Mouse (Mus musculus): ENCODE measurements around the gene D630003M21Rik. TPM values are rescaled to one million over a fixed set of nuclear protein-coding genes. Genes with fewer than 3 reads are reported as not detected.

D630003M21Rik gene
- polyA plus RNA-seq, 1 experiment from 2014 or later = 2.4 TPM

GRCm38 (mm10) chr2:158174438-158174837, 54.6 kb downstream of the D630003M21Rik start:
- WGBS = 79% methylated on average over 5 of the region's 5 CpGs

GRCm38 (mm10) chr2:158170394-158170793, 58.6 kb downstream of the D630003M21Rik start:
- Histone ChIP-seq H3K4me1 (replicated peaks) (peaks cover 5% of the 10 kb centered on the region; the same call in 1 of the 2 replicates), H3K4me3 (no peak overlapping the region), H3K36me3 (no peaks in the 10 kb centered on the region), H3K27me3 (no peaks in the 10 kb centered on the region), H3K9me3 (no peaks in the 10 kb centered on the region), H3K27ac (replicated peaks) (no peak overlapping the region), H3K4me2 (no peak overlapping the region), H3K9ac (no peak overlapping the region)
- 92% methylated on average over 2 of the region's 2 CpGs for WGBS
- ATAC-seq (ENCODE audit: low FRiP score, low read depth) = no peak

More at GRCm38 (mm10) chr2:158174438-158174837, 54.6 kb downstream of the D630003M21Rik start:
- Histone ChIP-seq H3K4me1 (replicated peaks) (peaks cover 23% of the 10 kb centered on the region), H3K9ac (no peak overlapping the region), H3K4me2 (no peak overlapping the region), H3K27ac (replicated peaks) (no peak overlapping the region), H3K4me3 (no peak overlapping the region), H3K9me3 (no peaks in the 10 kb centered on the region), H3K36me3 (no peaks in the 10 kb centered on the region), H3K27me3 (no peaks in the 10 kb centered on the region)
- no peak for ATAC-seq (ENCODE audit: low FRiP score, low read depth)

GRCm38 (mm10) chr2:158169771-158170170, 59.3 kb downstream of the D630003M21Rik start:
- no peak overlapping the region for H3K27ac ChIP-seq (replicated peaks)
- WGBS = 91% methylated on average over 7 of the region's 7 CpGs

DNA sequence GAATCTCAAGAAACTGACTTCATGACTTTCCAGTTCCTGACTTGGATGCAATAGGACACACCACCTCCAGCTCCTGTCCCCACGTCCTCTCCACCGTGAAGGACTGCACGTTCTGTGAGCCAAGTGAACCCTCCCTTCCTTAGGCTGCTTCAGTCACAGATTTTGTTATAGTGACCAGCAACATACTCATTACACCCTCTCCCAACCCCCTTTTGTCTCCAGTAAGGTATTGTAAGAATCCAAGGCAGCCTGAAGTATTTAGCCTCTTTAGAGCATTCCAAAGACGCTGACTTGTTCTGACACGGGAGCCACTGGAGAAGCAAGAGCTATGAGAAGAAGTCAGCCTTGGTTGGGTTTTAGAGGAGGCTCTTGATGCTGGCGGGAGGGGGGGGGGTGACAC, 59.7 kb downstream of the D630003M21Rik start:
- H3K9me3 ChIP-seq = no peaks in the 10 kb centered on the region
- H3K36me3 ChIP-seq = no peaks in the 10 kb centered on the region
- H3K4me2 ChIP-seq = no peak overlapping the region
- ATAC-seq (ENCODE audit: low FRiP score, low read depth) = no peak
- H3K27ac ChIP-seq (replicated peaks) = no peak overlapping the region
- peaks cover 5% of the 10 kb centered on the region; the same call in 1 of the 2 replicates for H3K4me1 ChIP-seq (replicated peaks)
- 84% methylated on average over 6 of the region's 6 CpGs for WGBS
- H3K4me3 ChIP-seq = no peak overlapping the region
- H3K27me3 ChIP-seq = no peaks in the 10 kb centered on the region
- no peak overlapping the region for H3K9ac ChIP-seq

More at GRCm38 (mm10) chr2:158169771-158170170, 59.3 kb downstream of the D630003M21Rik start:
- H3K9ac ChIP-seq = no peak overlapping the region
- H3K36me3 ChIP-seq = no peaks in the 10 kb centered on the region
- H3K4me3 ChIP-seq = no peak overlapping the region
- peaks cover 5% of the 10 kb centered on the region; the same call in 1 of the 2 replicates for H3K4me1 ChIP-seq (replicated peaks)
- no peaks in the 10 kb centered on the region for H3K27me3 ChIP-seq
- H3K9me3 ChIP-seq = no peaks in the 10 kb centered on the region
- no peak overlapping the region for H3K4me2 ChIP-seq
- ATAC-seq (ENCODE audit: low FRiP score, low read depth) = no peak

DNA sequence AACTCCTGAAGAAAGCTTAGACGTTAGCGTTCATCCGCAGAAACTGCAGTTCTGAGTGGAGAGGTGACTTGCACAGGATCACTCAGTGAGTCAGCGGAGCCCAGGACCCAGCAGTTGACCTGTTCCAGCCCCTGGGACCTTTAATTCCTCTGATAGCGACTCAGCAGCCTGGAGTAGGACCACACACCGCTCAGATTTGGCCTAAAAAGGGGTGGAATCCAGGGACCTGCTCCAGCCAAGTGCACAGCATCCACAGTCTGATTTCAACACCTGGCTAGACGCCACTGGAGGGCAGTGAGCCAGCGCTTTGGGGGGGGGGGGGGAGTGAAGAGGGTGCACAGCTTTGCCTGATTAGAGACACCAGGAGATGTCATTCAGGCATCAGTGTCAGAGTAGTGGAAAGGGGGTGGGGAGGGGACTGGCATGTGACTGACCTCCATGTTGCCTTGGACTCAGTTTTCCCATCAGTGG, 60.2 kb downstream of the D630003M21Rik start:
- Histone ChIP-seq H3K4me1 (replicated peaks) (peaks cover 5% of the 10 kb centered on the region; the same call in 1 of the 2 replicates), H3K9ac (no peak overlapping the region), H3K9me3 (no peaks in the 10 kb centered on the region), H3K36me3 (no peaks in the 10 kb centered on the region), H3K27me3 (no peaks in the 10 kb centered on the region), H3K27ac (replicated peaks) (no peak overlapping the region), H3K4me3 (no peak overlapping the region), H3K4me2 (no peak overlapping the region)
- no peak for ATAC-seq (ENCODE audit: low FRiP score, low read depth)
- WGBS = 60% methylated on average over 8 of the region's 8 CpGs

- no peak for ATAC-seq (ENCODE audit: low FRiP score, low read depth)
- H3K36me3 ChIP-seq = no peaks in the 10 kb centered on the region
Observed at GRCm38 (mm10) chr2:158167496-158168205, 61.4 kb downstream of the D630003M21Rik start.

DNA sequence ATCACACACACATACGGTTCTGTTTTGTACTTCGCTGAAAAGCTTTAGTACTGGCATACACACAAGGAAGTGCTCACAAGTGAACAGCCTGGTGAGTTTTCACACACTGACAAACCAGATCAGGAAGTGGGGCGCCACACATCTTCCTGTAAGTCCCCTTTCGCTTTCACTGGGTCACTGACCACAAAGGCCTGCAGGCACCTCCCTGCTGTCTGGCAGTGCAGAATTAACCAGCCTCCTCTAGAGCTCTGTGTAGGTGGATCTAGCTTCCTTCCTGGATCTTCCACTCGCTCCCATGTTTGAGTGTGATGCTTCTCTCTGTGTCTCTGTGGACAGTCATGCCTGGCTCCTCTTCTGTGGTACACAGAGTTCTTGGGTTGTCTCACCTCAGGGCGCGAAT, 62.4 kb downstream of the D630003M21Rik start:
- ATAC-seq (ENCODE audit: low FRiP score, low read depth) = no peak
- 85% methylated on average over 7 of the region's 7 CpGs for WGBS
- H3K9me3 ChIP-seq = no peaks in the 10 kb centered on the region
- no peak overlapping the region for H3K9ac ChIP-seq
- H3K4me1 ChIP-seq (replicated peaks) = peaks cover 5% of the 10 kb centered on the region; the same call in 1 of the 2 replicates
- H3K27ac ChIP-seq (replicated peaks) = no peak overlapping the region
- H3K27me3 ChIP-seq = no peaks in the 10 kb centered on the region
- H3K4me3 ChIP-seq = no peak overlapping the region
- no peaks in the 10 kb centered on the region for H3K36me3 ChIP-seq
- no peak overlapping the region for H3K4me2 ChIP-seq

More at GRCm38 (mm10) chr2:158167496-158168205, 61.4 kb downstream of the D630003M21Rik start:
- H3K4me2 ChIP-seq = no peak overlapping the region
- H3K27me3 ChIP-seq = no peaks in the 10 kb centered on the region
- peaks cover 5% of the 10 kb centered on the region; the same call in 1 of the 2 replicates for H3K4me1 ChIP-seq (replicated peaks)
- H3K9ac ChIP-seq = no peak overlapping the region
- no peak overlapping the region for H3K27ac ChIP-seq (replicated peaks)
- H3K9me3 ChIP-seq = no peaks in the 10 kb centered on the region
- WGBS = 64% methylated on average over 9 of the region's 9 CpGs
- H3K4me3 ChIP-seq = no peak overlapping the region

- 80% methylated on average over 4 of the region's 4 CpGs for WGBS
- Histone ChIP-seq H3K4me1 (replicated peaks) (peaks cover 5% of the 10 kb centered on the region; the same call in 1 of the 2 replicates), H3K27ac (replicated peaks) (no peak overlapping the region), H3K4me2 (no peak overlapping the region), H3K9ac (no peak overlapping the region), H3K9me3 (no peaks in the 10 kb centered on the region), H3K27me3 (no peaks in the 10 kb centered on the region), H3K4me3 (no peak overlapping the region), H3K36me3 (no peaks in the 10 kb centered on the region)
- ATAC-seq (ENCODE audit: low FRiP score, low read depth) = no peak
Observed at GRCm38 (mm10) chr2:158165776-158166175, 63.2 kb downstream of the D630003M21Rik start.

DNA sequence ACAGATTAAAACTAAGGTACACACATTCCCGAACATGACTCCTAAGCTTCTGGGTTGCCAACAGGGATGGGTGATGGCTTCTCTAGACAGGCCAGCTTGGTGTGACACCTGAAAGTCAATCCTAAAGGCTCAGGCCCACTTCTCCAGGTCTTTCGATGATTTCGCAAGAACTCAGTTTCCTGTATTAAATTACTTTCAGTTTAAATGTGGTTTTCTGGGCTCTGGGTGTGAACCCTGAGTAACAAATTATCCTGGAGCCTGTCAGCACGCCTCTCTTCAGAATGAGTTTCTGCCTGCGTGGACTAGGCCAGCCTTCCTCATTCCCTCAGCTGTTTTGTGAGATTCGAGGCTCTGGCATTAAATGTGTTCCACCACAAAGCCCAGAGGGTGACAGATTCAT, 66.0 kb downstream of the D630003M21Rik start:
- no peak overlapping the region for H3K27ac ChIP-seq (replicated peaks)
- no peaks in the 10 kb centered on the region for H3K27me3 ChIP-seq
- H3K4me3 ChIP-seq = no peak overlapping the region
- ATAC-seq (ENCODE audit: low FRiP score, low read depth) = no peak
- H3K9me3 ChIP-seq = no peaks in the 10 kb centered on the region
- no peak overlapping the region for H3K4me2 ChIP-seq
- 81% methylated on average over 6 of the region's 6 CpGs for WGBS
- H3K36me3 ChIP-seq = no peaks in the 10 kb centered on the region
- peaks cover 5% of the 10 kb centered on the region; the same call in 1 of the 2 replicates for H3K4me1 ChIP-seq (replicated peaks)
- H3K9ac ChIP-seq = no peak overlapping the region

DNA sequence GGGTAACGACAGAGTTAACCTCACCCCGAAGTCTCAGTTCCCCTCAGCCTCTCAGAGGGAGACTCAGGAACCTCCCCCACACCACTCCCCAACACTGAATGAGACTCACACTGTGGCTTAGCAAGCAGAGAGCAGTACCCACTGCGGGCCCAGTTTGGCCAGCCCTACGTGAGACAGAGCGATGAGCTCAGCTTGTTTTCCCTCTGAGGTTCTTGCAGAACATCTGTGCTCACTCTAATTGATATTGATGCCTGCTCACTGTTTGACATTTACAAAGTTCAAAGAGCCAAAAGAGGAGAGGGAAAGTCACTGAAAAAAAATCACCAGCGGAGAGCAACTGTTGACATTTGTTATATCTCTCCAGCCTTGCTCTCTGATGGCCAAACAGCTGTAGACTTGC, 67.3 kb downstream of the D630003M21Rik start:
- Histone ChIP-seq H3K36me3 (no peaks in the 10 kb centered on the region), H3K27ac (replicated peaks) (no peak overlapping the region), H3K4me2 (no peak overlapping the region), H3K4me1 (replicated peaks) (no peaks in the 10 kb centered on the region), H3K9me3 (no peaks in the 10 kb centered on the region), H3K27me3 (no peaks in the 10 kb centered on the region), H3K9ac (no peak overlapping the region), H3K4me3 (no peak overlapping the region)
- 78% methylated on average over 6 of the region's 6 CpGs for WGBS
- ATAC-seq (ENCODE audit: low FRiP score, low read depth) = no peak

- 36% methylated on average over 7 of the region's 7 CpGs for WGBS
- no peak for ATAC-seq (ENCODE audit: low FRiP score, low read depth)
- H3K9me3 ChIP-seq = no peaks in the 10 kb centered on the region
Observed at GRCm38 (mm10) chr2:158159376-158160235, 69.4 kb downstream of the D630003M21Rik start.

DNA sequence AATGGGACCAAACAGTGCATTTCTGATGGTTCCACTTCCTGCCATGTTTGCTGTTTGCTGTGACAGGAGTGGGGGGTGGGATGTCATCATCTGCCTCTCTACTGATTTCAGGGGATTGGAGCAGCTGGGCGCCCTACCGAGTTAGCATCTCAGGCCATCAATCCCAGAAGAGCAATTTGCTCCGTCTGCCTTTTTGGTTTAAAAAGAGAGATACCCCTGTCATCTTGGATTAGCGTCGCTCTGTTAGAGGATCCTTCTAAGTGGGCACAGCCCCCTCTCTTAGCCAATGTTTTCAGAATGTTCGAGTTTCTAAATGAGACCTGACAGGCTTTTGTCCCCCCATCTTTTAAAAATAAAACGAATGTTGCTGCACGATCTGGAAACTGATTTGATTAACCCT, 71.4 kb downstream of the D630003M21Rik start:
- Histone ChIP-seq H3K4me1 (replicated peaks) (peaks cover 8% of the 10 kb centered on the region), H3K9ac (no peak overlapping the region), H3K9me3 (no peaks in the 10 kb centered on the region), H3K36me3 (no peaks in the 10 kb centered on the region), H3K27ac (replicated peaks) (no peak overlapping the region), H3K27me3 (no peaks in the 10 kb centered on the region), H3K4me2 (no peak overlapping the region), H3K4me3 (no peak overlapping the region)
- 50% methylated on average over 8 of the region's 8 CpGs for WGBS
- no peak for ATAC-seq (ENCODE audit: low FRiP score, low read depth)

More at GRCm38 (mm10) chr2:158159376-158160235, 69.4 kb downstream of the D630003M21Rik start:
- Histone ChIP-seq H3K9ac (no peak overlapping the region), H3K27me3 (no peaks in the 10 kb centered on the region), H3K36me3 (no peaks in the 10 kb centered on the region), H3K4me1 (replicated peaks) (no peaks in the 10 kb centered on the region), H3K27ac (replicated peaks) (no peak overlapping the region), H3K4me2 (no peak overlapping the region), H3K4me3 (no peak overlapping the region)

Data from hindbrain, embryonic 15.5 days (tissue).